Mouse (Mus musculus) left cerebral cortex, adult 2 months (tissue): ENCODE results near the gene Krtap16-1. TPM values are rescaled to one million over a fixed set of nuclear protein-coding genes. Genes with fewer than 3 reads are reported as not detected.

Experiments used
- DNase-seq, 2 experiments: peaks; one replicate each; pipeline ENCODE4 v3.0.0; 2021 to 2022; ENCODE audit warnings: low spot score in 2 of 2, mixed read lengths in 1 of 2; ENCODE audit errors: extremely low spot score in 1 of 2
- H3K27ac ChIP-seq: fragments of 200-600 bp; 2 replicates; pipeline ENCODE4 v1.8.1; 2022
- H3K4me3 ChIP-seq: fragments of 200-600 bp; 2 replicates; pipeline ENCODE4 v1.8.1; 2022
- CTCF ChIP-seq: fragments of 200-600 bp; IDR thresholded peaks from 2 replicates; pipeline ENCODE4 v1.8.1; 2022; ENCODE audit warnings: antibody characterized with exemption, mild to moderate bottlenecking, moderate library complexity
- intact Hi-C: fragments of 180-260 bp; cut with DNase I; formaldehyde crosslinking; loops from one replicate; pipeline ENCODE4 v1.15.1; 2025
- long read RNA-seq, 2 experiments: library from polyadenylated mRNA; stranded (forward); transcript quantifications; one replicate each; pipeline ENCODE4 v2.0.0; 2021; ENCODE audit warnings: borderline mapping rate in 2 of 2
- total RNA-seq, 2 experiments: library from RNA; stranded (reverse); gene quantifications; 2 replicates each; pipeline ENCODE4 v1.2.3; 2021

Krtap16-1 gene
- total RNA-seq, result not detected
- long read RNA-seq, experiment 1, result 0 reads
- long read RNA-seq, experiment 2, result 0 reads

DNA sequence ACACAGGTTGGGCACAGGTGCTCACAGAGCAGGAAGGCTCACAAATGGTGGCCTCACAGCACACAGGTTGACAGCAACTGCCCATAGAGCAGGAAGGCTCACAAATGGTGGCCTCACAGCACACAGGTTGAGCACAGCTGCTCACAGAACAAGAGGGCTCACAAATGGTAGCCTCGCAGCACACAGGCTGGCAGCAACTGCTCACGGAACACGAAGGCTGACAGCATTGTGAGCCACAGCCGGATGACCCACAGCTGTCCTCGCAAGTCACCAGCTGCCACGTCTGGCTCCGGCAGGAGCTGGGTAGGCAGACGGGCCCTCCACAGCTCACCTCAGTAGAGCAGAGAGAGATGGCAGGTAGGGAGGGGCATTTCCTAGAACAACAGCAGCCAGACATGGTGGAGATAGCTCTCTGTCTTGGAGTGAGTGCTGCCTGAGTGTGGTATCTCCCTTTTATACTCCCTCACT is at the start of gene Krtap16-1:
TSS of gene Krtap16-1 (minus strand) at position 418 of the 468 bp plus-strand sequence.
- Histone ChIP-seq H3K4me3 (no peak within 1 kb of the TSS), H3K27ac (no peak within 1 kb of the TSS)
- intact Hi-C loops, result no loop called here
- TF ChIP-seq CTCF, result no peak
- no peak for DNase-seq

DNA sequence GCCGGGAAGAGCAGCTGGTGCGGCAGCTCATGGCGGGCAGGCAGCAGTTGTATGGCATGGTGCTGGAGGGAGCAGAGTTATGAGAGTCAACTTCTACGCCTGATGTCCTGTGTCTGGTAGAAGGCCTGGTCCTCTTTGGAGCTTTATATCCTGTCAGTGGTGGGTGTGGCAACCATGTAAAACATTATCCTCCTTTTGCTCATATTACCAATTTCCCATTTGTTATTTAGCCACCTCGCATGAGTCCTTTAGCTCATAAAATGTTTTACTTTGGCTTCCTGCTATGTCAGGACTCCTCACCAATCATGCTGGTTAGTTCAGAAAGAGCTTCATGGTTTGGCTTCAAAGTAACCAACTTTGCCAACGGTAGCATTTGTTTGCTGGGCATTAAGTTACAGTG is 43.4 kb upstream of the Krtap16-1 start, which contains the start of gene Krt33b:
TSS of gene Krt33b (minus strand) at position 101 of the 400 bp plus-strand sequence.
- DNase-seq, result no peak
- H3K4me3 ChIP-seq, result no peak within 1 kb of the TSS
- TF ChIP-seq CTCF, result no peak
- intact Hi-C loops, result no loop called here
- H3K27ac ChIP-seq, result no peak within 1 kb of the TSS

DNA sequence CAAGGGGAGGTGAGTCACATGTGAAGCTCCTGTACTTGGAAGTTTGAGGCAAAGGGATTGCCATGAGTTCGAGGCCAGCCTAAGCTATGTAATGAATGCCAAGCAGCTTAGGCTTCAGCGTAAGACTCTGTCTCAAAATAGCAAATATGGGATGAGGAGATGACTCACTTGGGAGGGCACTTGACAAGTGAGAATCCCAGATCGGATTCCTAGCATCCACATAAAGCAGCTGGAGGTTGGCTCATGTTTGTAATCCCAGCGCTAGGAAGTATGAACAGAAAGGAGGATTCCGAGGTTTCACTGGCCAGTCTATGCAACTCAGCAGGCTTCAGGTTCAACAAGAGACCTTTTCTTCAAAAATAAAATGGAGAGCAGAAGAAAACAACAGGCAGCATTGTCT is 35.0 kb upstream of the Krtap16-1 start:
- no peak for DNase-seq
- intact Hi-C loops, result no loop called here
- no peak for TF ChIP-seq CTCF
- Histone ChIP-seq H3K27ac (no peak overlapping the region), H3K4me3 (no peak overlapping the region)

DNA sequence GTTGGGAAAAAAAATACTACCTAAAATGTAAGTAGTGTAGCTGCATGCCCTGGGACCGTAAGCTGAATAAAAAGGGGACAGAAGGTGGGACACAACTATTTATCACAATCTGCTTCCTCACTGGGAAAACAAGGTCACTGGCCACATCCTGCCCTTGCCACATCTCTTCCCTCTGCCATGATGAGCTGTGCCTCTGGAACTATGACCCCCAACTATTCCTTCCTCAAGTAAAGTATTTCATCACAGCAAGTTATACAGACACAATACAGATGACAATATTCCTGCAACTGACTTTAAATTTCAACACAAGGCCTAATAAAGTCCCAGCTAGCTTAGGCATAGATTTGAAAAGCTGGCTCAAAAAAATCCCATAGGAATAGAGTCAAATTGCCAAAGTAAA is 33.1 kb upstream of the Krtap16-1 start:
- no peak overlapping the region for H3K4me3 ChIP-seq
- DNase-seq, result no peak
- no peak for TF ChIP-seq CTCF
- intact Hi-C loops, result no loop called here
- H3K27ac ChIP-seq, result no peak overlapping the region

DNA sequence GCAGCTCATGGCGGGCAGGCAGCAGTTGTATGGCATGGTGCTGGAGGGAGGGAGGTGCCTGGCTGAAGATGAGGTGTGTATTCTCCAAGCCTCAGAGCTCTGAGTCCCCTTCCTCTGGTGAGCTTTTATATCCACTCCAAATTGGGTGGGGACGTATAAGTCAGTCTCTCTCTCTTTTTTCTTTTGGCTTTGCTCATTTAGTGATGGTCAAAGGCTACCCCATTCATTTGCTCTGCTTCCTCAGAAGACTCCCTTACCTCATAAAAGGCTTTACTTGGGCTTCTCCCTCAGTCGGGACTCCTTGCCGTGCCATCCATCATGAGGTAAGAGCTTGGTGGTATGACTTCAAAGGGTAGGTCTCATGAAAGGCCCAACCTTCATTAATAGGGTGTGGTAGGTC is 29.7 kb upstream of the Krtap16-1 start, which contains the start of gene Krt33a:
TSS of gene Krt33a (minus strand) at position 101 of the 400 bp plus-strand sequence.
- intact Hi-C loops, result no loop called here
- no peak for DNase-seq
- Histone ChIP-seq H3K4me3 (no peak within 1 kb of the TSS), H3K27ac (no peak within 1 kb of the TSS)
- TF ChIP-seq CTCF, result no peak

DNA sequence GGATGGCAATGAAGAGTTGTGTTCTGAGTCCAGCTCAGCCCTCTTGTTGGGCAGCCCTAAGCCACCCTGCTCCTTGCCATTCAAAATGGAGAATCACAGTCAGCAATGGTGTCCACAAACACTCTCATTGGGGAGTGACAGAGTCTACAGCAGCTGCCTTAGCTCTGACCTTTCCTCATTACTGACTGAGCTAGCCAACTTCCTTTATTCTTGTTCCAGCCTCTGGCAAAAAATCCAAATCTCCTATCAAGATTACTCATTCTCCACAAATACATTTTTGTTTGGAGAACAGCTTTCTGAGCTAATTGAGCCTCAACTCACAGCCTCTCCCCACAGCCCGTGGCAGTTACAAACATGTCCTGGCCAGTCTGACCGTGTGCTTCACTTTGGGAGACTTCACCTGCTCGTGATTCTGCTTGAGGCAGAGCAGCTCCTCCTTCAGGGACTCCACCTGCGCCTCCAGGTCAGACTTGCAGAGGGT is 27.3 kb upstream of the Krtap16-1 start:
- DNase-seq, result no peak
- no peak for TF ChIP-seq CTCF
- no peak overlapping the region for H3K4me3 ChIP-seq
- intact Hi-C loops, result no loop called here
- no peak overlapping the region for H3K27ac ChIP-seq

DNA sequence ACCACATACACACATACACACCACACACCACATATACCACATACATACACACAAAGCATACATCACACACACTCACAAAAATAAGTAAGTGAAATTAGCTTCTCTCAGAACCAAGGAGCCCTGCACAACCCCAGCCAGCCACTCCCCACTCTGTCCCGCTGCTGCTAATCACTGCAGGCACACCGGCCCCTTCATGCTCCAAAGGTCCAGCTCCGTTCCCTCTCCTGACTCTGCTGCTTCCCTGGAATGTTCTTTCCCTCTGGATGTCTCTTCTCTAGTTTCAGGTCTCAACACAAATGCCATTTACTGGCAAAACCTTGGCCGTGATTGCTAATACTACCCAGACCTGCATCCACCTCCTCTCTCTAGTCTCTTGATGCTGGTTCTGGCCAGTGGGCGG is 24.3 kb upstream of the Krtap16-1 start:
- no peak overlapping the region for H3K27ac ChIP-seq
- no peak overlapping the region for H3K4me3 ChIP-seq
- no peak for TF ChIP-seq CTCF
- intact Hi-C loops, result no loop called here
- no peak for DNase-seq

DNA sequence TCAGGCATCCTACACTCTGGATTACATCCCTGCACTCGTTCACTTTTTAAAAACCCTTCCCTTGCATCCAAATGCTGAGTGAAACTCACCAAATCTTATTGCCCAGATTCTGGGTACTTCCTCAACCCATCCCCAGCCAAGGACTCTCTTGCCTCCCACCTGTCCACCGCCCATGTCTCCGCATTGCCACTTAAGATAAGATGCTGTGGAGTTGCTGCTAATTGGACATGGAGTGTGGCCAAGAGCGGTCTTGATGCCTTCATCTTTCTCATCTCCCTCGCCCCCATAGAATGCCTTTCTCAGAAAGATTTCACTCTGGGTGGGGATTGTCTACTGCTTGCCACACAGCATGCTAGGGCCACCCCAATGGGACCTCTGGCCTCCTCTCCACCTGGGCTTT is 21.9 kb upstream of the Krtap16-1 start:
- Histone ChIP-seq H3K27ac (no peak overlapping the region), H3K4me3 (no peak overlapping the region)
- intact Hi-C loops, result loop anchor here (5.0 to 10.0 kb wide), 3 partner anchors 274 to 626 kb away; no protein-coding TSS in a partner anchor
- peak in 1 of 2 experiments; percentile 36 for DNase-seq
- TF ChIP-seq CTCF, result no peak

DNA sequence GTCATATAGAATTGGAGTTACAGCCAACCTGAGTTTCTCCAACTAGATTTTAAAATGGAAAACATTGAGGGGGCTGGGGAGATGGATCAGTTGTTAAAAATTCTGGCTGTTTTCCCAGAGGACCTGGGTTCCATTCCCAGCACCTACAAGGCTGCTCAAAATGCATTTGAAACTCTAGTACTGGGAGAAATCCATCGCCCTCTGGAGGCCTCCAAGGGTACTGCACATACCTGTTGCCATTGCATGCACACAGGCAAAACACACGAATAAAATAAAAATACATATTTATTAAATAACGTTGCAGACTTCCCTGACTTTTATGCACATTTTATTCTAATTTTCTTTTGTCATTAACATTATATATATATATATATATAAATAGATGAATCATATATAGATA is 20.2 kb upstream of the Krtap16-1 start:
- Histone ChIP-seq H3K4me3 (no peak overlapping the region), H3K27ac (no peak overlapping the region)
- DNase-seq, result no peak
- peak; percentile 43 for TF ChIP-seq CTCF
- intact Hi-C loops, result loop anchor here (5.0 to 10.0 kb wide), 3 partner anchors 276 to 624 kb away; no protein-coding TSS in a partner anchor

DNA sequence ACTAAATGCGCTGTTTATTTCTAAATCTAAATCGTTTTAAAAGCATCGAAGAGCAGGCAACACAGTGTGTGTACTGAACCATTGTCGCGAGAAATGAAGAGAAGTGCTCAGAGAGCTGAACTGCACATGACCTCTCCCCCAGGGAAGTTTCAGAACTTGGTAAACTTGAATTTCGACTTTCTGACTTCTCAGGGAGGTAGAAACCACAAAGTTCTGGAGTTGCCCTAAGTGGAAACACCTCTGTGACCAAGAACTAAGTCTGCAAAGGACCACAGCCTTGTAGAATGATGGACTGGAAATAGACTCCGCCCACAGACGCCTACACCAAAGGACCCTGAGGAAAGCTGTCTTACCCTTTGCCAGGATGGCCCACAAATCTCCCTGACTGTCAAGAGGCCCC is 19.5 kb upstream of the Krtap16-1 start:
- DNase-seq, result no peak
- Histone ChIP-seq H3K4me3 (no peak overlapping the region), H3K27ac (no peak overlapping the region)
- TF ChIP-seq CTCF, result no peak
- intact Hi-C loops, result loop anchor here (1.0 to 10.0 kb wide), 5 partner anchors 163 to 624 kb away; no protein-coding TSS in a partner anchor

DNA sequence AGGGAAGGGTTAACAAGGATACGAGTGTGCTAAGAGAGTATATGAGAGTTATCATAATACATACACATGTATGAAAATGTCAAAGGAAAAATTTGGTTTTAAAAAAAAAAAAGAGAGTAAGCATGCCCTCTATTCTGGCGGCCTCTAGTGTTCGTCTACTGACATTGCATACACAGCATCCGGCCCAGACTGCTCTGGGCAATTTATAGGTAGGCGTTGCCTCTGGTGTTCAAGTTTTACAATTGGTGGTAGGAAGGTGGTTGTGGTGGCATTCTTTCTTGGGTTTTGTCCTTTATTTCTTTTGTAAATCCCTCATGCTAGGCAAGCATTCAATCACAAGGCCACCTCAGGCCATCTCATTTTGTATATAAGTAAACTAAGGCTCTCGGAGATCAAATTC is 18.4 kb upstream of the Krtap16-1 start:
- peak; percentile 97 for TF ChIP-seq CTCF
- Histone ChIP-seq H3K4me3 (no peak overlapping the region), H3K27ac (no peak overlapping the region)
- intact Hi-C loops, result loop anchor here (1.0 to 10.0 kb wide), 5 partner anchors 164 to 623 kb away; no protein-coding TSS in a partner anchor
- DNase-seq, result peak; percentile 52 to 60

DNA sequence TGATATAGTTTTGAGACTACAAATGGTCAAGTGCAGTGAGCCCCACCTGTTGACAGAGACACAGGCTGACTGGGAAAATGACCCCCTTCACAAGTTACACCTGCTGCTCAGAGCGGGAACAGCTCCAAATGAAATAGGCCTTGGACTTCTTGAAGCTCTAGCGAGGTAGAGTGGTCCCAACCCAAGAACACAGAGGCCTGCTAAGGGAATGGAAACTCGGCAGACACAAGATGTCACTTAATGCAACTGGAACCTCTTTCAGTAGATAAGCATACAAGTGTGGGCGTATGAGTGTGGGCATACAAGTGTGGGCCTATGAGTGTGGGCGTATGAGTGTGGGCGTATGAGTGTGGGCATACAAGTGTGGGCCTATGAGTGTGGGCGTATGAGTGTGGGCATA is 12.7 kb upstream of the Krtap16-1 start:
- DNase-seq, result no peak
- intact Hi-C loops, result no loop called here
- TF ChIP-seq CTCF, result no peak
- no peak overlapping the region for H3K27ac ChIP-seq
- H3K4me3 ChIP-seq, result no peak overlapping the region

DNA sequence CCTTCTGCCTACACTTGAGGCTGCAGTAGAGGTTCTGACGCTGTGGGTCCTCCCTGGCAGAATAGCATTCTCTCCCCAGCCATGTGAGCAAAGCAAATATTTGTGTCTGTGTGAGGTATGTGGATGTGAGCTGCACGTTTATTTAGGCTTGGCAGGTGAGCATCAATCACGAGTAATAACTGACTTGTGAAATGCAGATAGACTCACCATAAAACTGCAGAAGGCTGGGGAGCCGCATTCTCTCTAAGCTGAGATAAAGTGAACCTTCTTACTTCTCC is 7.9 kb upstream of the Krtap16-1 start:
- TF ChIP-seq CTCF, result no peak

More for the DNA sequence above, 7.9 kb upstream of the Krtap16-1 start:
- no peak overlapping the region for H3K27ac ChIP-seq
- no peak for DNase-seq
- intact Hi-C loops, result no loop called here
- H3K4me3 ChIP-seq, result no peak overlapping the region
